Mouse (Mus musculus): ENCODE results near the gene Rdh1.

DNA sequence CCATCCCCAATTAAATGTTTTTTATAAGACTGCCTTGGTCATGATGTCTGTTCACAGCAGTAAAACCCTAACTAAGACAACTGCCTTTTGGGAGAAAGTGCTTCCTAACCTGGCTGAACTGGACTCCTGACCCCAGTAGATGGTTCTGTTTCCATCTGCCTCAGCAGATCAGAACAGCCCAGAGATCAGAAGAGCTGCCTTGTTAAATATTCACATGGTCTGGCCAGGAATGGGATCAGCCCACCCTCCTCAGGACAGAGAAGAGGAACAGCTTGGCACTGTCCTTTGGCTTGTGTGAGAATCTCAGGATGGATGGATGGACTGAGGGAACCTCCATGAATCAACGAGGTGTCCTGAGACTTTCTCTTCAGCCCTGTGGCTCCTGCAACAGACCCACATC is 39.8 kb downstream of the Rdh1 start:
- no peak for TF ChIP-seq POLR2A (IDR thresholded peaks at IDR 0.05; ENCODE audit: borderline replicate concordance, extremely low read depth, low read depth, low read length)
- no peak for TF ChIP-seq CTCF (IDR thresholded peaks at IDR 0.05; ENCODE audit: insufficient read depth, low read length)

Data from lung, adult 2 months (tissue).